Mouse (Mus musculus) right cerebral cortex, postnatal 14 days (tissue): Measurements from ENCODE around the gene Dnah7b.
"Not testable (repeated sequence)": the region's sequence is repeated elsewhere in the genome, so short reads cannot be mapped to it uniquely, and the experiment has no call there.

Experiments used
- DNase-seq: peaks from one replicate; pipeline ENCODE4 v3.0.0; 2022

Dnah7b gene

GRCm38 (mm10) chr1:46325942-46326341 lies 259.8 kb downstream of the Dnah7b start:
- DNase-seq: not testable (repeated sequence)

- not testable (repeated sequence) for DNase-seq
These were observed 279.2 kb downstream of the Dnah7b start for GRCm38 (mm10) chr1:46345301-46345700.

- DNase-seq: not testable (repeated sequence)
These were observed 314.5 kb downstream of the Dnah7b start for GRCm38 (mm10) chr1:46380641-46381040.

GRCm38 (mm10) chr1:46394681-46395297 lies 328.7 kb downstream of the Dnah7b start:
- not testable (repeated sequence) for DNase-seq

- no peak for DNase-seq
These were observed 342.4 kb downstream of the Dnah7b start for GRCm38 (mm10) chr1:46408324-46409115.

- DNase-seq: not testable (repeated sequence)
These were observed 348.7 kb downstream of the Dnah7b start for GRCm38 (mm10) chr1:46414798-46415197.

GRCm38 (mm10) chr1:46416946-46417345 lies 350.8 kb downstream of the Dnah7b start:
- not testable (repeated sequence) for DNase-seq

GRCm38 (mm10) chr1:46418966-46419365 lies 352.9 kb downstream of the Dnah7b start:
- DNase-seq: not testable (repeated sequence)
